Mouse (Mus musculus) neural tube, embryonic 12.5 days (tissue): ENCODE measurements at regions not wholly inside any gene's neighbourhood (a gene's known extent, or its start where the extent isn't known, plus 50 kb on each side); places are given as distances from the start of the nearest gene placed in this dataset.

Experiments
- ATAC-seq: fragments of 200-750 bp; cut with Nextera tagmentation; 2 replicates; pipeline ENCODE4 v1.8.0; 2017; ENCODE audit warnings: low read depth, mild to moderate bottlenecking, moderate TSS enrichment, moderate library complexity; ENCODE audit not compliant: low FRiP score
- H3K27ac ChIP-seq: fragments of 300-500 bp; sonication (generic); 2 replicates; pipeline ENCODE4 v1.5.1; 2016
- H3K27me3 ChIP-seq: fragments of 300-500 bp; sonication (generic); replicated peaks from 2 replicates; pipeline ENCODE4 v1.6.1; 2016; ENCODE audit warnings: mild to moderate bottlenecking
- H3K36me3 ChIP-seq: fragments of 300-500 bp; sonication (generic); 2 replicates; pipeline ENCODE4 v1.6.1; 2016; ENCODE audit warnings: mild to moderate bottlenecking
- H3K4me1 ChIP-seq: fragments of 300-500 bp; sonication (generic); 2 replicates; pipeline ENCODE4 v1.6.1; 2016
- H3K4me2 ChIP-seq: fragments of 300-500 bp; sonication (generic); replicated peaks from 2 replicates; pipeline ENCODE4 v1.6.1; 2016; ENCODE audit warnings: mild to moderate bottlenecking
- H3K4me3 ChIP-seq: fragments of 300-500 bp; sonication (generic); 2 replicates; pipeline ENCODE4 v1.5.1; 2016
- H3K9ac ChIP-seq: fragments of 300-500 bp; sonication (generic); 2 replicates; pipeline ENCODE4 v1.6.1; 2016; ENCODE audit warnings: mild to moderate bottlenecking
- H3K9me3 ChIP-seq: fragments of 300-500 bp; sonication (generic); 2 replicates; pipeline ENCODE4 v1.6.1; 2016; ENCODE audit warnings: mild to moderate bottlenecking
- WGBS: fragments of 180-500 bp; shearing (Covaris S2); methylation state at CpG from one replicate; pipeline ENCODE4 v1.1.7; 2016; 5-methylcytosine and 5-hydroxymethylcytosine counted together

DNA sequence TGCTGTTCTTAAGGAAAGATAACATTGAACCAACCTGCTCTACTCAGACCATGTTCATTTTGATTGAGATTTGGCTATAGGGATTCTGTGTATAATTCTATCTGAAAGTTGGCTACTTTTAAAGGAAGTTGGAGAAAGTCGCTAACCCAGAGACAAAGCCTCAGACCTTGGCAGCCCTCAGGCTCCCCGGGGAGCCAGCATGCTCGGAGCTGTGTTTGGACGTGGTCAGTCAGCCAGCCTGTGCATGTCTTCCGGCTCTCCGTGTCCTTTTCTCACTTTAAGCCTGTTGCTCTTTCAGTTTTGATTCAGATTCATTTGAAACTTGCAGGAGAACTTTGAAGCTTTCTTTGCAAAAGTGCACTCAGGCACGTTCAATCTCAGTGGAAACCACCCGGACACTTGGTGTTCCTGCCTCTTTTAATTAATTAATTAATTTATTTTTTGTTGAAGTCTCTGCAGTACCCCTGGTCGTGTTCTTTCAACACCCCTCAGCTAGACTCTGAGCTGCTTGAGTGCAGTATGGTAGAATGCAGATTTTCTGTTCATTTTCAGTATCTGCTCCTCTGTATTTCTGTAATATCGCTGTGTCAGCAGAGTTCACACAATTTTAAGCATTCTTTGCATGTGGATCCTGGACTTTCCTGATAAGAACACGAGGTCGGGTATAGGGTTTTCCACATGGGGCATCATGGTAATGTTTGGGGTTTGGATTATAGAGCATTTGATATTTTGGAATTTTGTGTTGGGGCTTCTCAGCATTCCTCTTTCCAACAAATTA is 100.9 kb upstream of the Tmem45b start:
- no peak overlapping the region for H3K4me2 ChIP-seq
- H3K27me3 ChIP-seq, result no peaks in the 10 kb centered on the region
- no peaks in the 10 kb centered on the region for H3K9me3 ChIP-seq
- ATAC-seq, result no peak
- no peak overlapping the region for H3K27ac ChIP-seq
- 73% methylated on average over 12 of the region's 12 CpGs for WGBS
- H3K4me3 ChIP-seq, result no peak overlapping the region
- no peaks in the 10 kb centered on the region for H3K4me1 ChIP-seq
- no peak overlapping the region for H3K9ac ChIP-seq
- H3K36me3 ChIP-seq, result no peaks in the 10 kb centered on the region

DNA sequence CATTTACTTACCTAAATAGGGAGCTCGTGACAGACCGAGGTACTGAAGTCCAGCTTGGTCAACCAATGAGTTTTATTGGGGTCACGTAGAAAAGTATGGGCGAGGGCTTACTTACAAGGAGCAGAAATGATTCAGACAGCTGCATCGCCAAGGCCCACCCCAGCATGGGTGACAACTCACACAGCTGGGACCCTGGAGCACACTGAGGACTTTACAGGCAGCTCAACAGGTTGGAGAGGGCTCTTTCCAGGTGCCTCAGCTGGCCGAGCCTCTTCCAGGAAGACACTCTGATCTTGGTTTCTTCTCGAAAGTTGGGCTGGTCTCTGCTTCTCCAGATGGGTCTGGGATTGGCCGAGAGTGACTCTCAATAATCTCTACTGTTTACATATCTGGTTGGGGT is 99.3 kb upstream of the Tmem45b start:
- Histone ChIP-seq H3K36me3 (no peaks in the 10 kb centered on the region), H3K4me3 (no peak overlapping the region), H3K27ac (no peak overlapping the region), H3K4me1 (no peaks in the 10 kb centered on the region), H3K4me2 (no peak overlapping the region), H3K9ac (no peak overlapping the region), H3K27me3 (no peaks in the 10 kb centered on the region), H3K9me3 (no peaks in the 10 kb centered on the region)
- 86% methylated on average over 8 of the region's 8 CpGs for WGBS
- ATAC-seq, result no peak

DNA sequence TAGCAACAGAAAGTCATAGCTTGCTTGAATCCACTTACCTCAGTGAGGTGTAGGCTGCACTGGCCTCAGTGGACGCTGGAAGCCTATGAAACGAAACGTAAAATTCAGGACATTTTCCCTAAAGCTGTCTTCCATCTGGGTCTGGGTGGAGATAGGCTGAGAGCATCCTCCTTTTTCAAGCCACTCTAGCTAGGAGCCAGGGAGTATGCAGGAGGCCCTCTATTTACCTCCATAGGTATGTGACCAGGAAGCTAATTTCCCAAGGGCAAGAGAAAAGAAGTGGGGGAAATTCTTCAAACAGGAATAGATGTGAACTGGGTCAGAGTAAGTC is 95.9 kb upstream of the Tmem45b start:
- ATAC-seq, result no peak
- 78% methylated on average over 3 of the region's 3 CpGs for WGBS
- Histone ChIP-seq H3K27ac (no peak overlapping the region), H3K4me2 (peak overlapping the region; percentile 58; the same call in 1 of the 2 replicates), H3K36me3 (no peaks in the 10 kb centered on the region), H3K4me3 (no peak overlapping the region), H3K4me1 (no peaks in the 10 kb centered on the region), H3K27me3 (no peaks in the 10 kb centered on the region), H3K9ac (no peak overlapping the region), H3K9me3 (no peaks in the 10 kb centered on the region)

DNA sequence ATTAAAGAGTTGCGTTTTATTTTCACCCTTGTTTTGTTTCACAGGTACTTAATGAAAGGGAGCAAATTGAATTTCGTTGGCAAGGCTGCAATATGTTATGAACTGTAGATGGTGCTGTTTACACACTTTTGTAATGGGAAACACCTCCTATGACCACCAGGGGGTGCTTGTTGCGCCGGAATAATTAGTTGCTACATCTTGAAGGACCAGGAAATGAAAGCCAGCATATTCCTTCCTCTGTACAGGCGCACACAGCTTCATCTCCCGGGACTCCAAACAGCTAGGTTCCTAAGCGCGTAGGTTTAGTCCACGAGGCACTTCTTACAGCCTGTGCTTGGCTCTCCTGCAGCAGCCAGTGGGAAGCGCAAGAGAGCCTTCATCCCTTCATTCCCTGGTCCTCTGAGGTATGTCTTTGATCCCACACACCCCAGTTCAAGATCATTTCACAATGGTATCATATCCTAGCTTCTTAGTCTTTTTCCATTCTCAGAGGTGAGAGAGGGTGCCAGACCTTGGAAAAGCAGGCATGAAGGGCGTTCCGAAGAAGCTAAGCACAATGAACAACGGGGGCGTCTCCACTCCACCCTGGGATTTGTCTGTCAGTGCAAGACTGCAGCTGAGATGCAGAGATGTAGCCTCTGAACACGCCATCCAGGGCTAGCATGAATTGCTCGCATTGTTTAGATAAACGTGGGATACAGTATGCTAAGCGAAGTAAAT is 95.4 kb upstream of the Tmem45b start:
- H3K4me2 ChIP-seq, result peak overlapping the region; percentile 58
- ATAC-seq, result peak; percentile 72
- no peak overlapping the region; the same call in 1 of the 2 replicates for H3K4me3 ChIP-seq
- H3K27ac ChIP-seq, result no peak overlapping the region
- no peaks in the 10 kb centered on the region for H3K9me3 ChIP-seq
- 37% methylated on average over 18 of the region's 18 CpGs for WGBS
- no peaks in the 10 kb centered on the region for H3K4me1 ChIP-seq
- no peaks in the 10 kb centered on the region for H3K36me3 ChIP-seq
- no peaks in the 10 kb centered on the region for H3K27me3 ChIP-seq
- no peak overlapping the region for H3K9ac ChIP-seq

DNA sequence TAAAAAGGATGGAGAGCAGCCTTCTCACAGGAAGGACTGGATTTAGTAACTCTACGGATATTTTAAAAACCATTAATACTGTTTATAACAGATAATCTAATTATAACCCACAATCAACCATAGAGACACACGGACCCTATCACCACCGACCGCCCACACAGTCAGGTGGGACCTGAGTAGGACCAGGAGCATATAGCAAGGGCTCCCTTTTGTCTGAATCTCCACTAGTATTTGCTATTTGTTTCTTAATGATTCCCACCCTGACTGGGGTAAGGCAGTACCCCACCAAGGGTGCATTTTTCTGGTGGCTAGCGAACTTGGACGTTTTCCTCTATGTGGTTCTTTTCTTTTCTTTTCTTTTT is 79.4 kb upstream of the Tmem45b start:
- 73% methylated on average over 6 of the region's 6 CpGs for WGBS
- Histone ChIP-seq H3K4me2 (no peak overlapping the region), H3K9me3 (no peaks in the 10 kb centered on the region), H3K4me1 (no peaks in the 10 kb centered on the region), H3K4me3 (no peak overlapping the region), H3K27me3 (no peaks in the 10 kb centered on the region), H3K27ac (no peak overlapping the region), H3K36me3 (no peaks in the 10 kb centered on the region), H3K9ac (no peak overlapping the region)
- peak; percentile 25; the same call in 1 of the 2 replicates for ATAC-seq

DNA sequence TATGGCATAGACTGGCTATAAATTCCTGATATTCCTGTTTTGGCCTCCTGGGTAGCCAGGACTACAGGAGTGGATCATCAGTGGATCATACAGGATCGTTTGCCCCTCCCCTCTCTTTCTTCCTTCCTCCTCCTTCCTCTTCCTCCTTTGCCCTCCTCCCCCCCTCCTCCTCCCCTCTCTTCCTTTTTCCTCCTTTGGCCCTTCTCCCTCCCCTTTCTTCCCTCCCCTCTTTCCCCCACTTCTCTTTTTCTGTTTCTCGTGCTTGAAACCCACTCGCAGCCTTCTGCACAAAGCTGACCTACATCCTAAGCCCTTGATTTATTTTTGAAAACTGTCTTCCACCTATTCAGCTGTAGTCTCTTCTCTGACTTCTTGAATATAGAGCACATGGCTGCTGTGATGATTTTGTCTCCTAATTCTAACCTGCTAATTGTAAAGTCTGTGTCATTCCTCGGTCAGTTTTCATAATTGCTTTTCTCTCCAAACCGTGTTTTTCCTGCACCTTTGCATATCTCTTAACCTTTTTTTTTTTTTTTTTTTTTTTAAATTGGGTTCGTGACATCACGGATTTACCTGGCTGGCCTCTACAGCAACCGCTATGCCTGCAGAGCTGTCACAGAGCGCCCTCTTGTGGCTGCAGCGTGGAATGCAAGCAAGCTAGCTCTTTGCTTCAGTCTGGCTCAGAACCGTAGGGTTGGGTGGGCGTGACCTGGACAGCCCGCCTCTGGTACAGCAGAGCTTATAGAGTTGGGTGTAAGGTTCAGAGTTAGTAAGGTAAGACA is 78.8 kb upstream of the Tmem45b start:
- H3K4me3 ChIP-seq, result no peak overlapping the region
- peak; percentile 77 for ATAC-seq
- H3K9me3 ChIP-seq, result no peaks in the 10 kb centered on the region
- no peak overlapping the region for H3K27ac ChIP-seq
- H3K4me2 ChIP-seq, result no peak overlapping the region
- H3K9ac ChIP-seq, result no peak overlapping the region
- WGBS, result 10% methylated on average over 13 of the region's 13 CpGs
- no peaks in the 10 kb centered on the region for H3K36me3 ChIP-seq
- no peaks in the 10 kb centered on the region for H3K4me1 ChIP-seq
- H3K27me3 ChIP-seq, result no peaks in the 10 kb centered on the region

DNA sequence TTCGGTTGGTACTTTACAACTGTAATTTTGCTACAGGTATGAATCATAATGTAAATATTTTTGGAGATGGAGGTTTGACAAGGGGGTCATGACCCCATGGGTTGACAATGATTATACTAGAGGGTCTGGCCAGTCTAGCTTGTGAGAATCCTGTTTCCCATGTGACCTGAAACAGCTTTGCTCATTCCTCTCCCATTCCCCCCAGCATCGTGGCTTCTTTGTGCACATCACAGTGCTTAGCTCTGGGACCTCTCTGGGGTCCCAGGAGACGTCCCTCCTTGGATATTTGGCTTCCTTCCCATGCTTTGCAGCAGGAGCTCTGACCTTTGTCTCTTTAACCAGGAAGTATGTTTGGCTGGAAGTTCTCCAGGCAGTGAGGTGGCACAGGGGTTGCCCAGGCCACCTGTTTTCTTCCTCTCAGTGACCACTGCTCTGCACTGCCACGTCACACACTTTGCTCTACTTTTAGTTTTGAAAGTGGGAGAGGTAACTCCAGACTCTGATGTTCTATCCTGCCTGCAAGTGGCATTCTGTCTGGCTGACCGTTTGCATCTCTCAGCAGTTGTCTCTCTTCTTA is 77.4 kb upstream of the Tmem45b start:
- no peak for ATAC-seq
- Histone ChIP-seq H3K9me3 (no peaks in the 10 kb centered on the region), H3K36me3 (no peaks in the 10 kb centered on the region), H3K4me3 (no peak overlapping the region), H3K4me2 (no peak overlapping the region), H3K27ac (no peak overlapping the region), H3K27me3 (no peaks in the 10 kb centered on the region), H3K4me1 (no peaks in the 10 kb centered on the region), H3K9ac (no peak overlapping the region)
- WGBS, result 70% methylated on average over 5 of the region's 5 CpGs

DNA sequence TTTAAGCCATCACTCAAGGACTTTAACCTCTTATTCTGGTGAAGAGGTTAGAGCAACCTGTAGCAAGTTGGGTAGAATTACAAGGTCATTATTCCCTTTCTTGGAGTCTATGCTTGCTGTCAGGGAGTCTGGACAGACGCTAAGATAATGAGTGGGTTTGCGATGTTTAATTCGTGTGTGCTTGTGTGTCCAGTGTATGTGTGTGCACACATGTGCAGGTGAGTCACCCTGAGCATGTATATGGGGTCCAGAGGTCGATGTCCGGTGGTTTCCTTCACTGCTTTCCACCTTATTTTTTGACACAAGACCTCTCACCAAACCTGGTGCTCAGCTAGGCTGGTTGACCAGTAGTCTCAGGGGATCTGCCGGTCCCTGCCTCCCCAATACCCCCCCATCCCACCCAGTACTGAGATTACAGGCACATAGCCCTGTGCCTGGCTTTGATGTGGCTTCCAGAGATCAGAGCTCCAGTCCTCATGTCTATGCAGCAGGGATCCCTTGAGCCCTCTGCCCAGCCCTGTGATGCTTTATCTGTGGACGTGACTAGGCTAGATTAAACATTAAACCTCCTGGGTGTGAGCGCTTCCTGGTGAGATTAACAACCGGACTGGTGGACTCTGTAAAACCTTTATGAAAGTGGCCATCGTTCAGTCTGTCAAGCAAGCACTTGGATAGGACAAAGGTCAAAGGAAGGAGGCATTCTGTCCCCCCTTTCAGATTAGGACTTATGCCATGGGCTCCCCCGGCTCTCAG is 74.4 kb upstream of the Tmem45b start:
- Histone ChIP-seq H3K36me3 (no peaks in the 10 kb centered on the region), H3K9ac (no peak overlapping the region), H3K4me1 (no peaks in the 10 kb centered on the region), H3K27me3 (no peaks in the 10 kb centered on the region), H3K4me2 (no peak overlapping the region), H3K27ac (no peak overlapping the region), H3K9me3 (no peaks in the 10 kb centered on the region), H3K4me3 (no peak overlapping the region)
- WGBS, result 83% methylated on average over 11 of the region's 11 CpGs
- ATAC-seq, result no peak

DNA sequence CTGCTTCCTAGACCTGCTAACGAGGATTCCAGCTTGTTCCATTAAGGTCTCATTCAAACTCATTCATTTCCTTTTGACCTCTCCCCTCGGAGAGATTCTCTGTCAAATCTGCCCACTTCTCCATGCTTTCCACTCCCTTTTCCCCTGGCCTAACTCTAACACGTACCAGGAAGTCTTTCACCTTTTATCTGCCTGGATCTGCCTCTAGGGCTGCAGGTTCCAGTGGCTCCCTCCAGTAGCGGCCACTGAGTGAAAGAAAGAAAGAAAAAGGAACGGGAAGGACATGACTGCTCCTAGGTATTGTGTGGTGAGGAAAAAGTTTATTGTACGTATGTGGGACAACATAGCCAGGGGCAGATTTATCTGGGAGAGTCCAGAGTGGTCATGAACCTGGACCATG is 64.8 kb upstream of the Tmem45b start:
- no peak for ATAC-seq
- no peak overlapping the region for H3K4me2 ChIP-seq
- no peaks in the 10 kb centered on the region for H3K36me3 ChIP-seq
- H3K4me1 ChIP-seq, result no peaks in the 10 kb centered on the region
- no peak overlapping the region for H3K9ac ChIP-seq
- no peaks in the 10 kb centered on the region for H3K27me3 ChIP-seq
- H3K4me3 ChIP-seq, result no peak overlapping the region
- no peak overlapping the region for H3K27ac ChIP-seq
- H3K9me3 ChIP-seq, result no peaks in the 10 kb centered on the region
- WGBS, result 76% methylated on average over 6 of the region's 6 CpGs

DNA sequence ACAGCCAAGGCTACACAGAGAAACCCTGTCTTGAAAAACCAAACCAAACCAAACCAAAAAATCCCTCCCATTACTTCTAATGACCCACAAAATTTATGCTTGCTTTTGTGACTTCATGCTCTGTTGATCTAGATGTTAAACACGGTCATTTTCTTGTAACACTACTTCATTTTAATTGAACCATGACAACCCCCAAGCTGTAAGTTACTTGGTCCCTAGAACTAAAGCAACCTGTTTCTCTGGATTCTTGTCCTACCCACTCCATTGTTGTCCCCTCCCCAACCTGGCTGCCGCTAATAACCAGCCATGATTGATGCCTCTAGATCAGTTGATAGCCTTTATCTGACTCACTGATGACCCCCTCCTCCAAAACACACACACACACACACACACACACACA is 63.0 kb upstream of the Tmem45b start:
- no peak for ATAC-seq
- Histone ChIP-seq H3K9ac (no peak overlapping the region), H3K27ac (no peak overlapping the region), H3K4me2 (no peak overlapping the region), H3K9me3 (no peaks in the 10 kb centered on the region), H3K36me3 (no peaks in the 10 kb centered on the region), H3K4me3 (no peak overlapping the region), H3K27me3 (no peaks in the 10 kb centered on the region), H3K4me1 (no peaks in the 10 kb centered on the region)
- 69% methylated on average over 2 of the region's 2 CpGs for WGBS
